Comparison of ENCODE assay signal across 10 mouse cellular contexts in the genomic region with DNA sequence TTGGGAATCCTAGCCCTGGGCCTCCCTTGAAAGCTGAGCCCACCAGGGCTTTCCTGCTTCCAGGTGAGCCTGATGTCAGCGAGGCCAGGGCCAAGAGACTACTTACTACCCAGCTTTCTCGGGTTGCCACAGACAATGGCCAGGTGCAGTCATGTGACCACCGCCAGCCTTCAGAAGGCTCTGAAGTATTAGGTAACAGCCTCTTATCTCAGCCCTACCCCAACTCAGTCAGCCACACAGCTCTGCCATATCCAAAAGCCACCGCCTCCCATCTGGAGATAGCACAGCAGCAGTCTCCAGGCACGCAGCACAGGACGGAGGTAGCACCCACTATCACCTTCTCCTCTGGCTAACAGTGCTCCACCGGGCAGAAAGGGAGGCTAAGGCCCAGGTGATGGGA. TPM values are rescaled to one million over a fixed set of nuclear protein-coding genes. Genes with fewer than 3 reads are reported as not detected.
DNase-seq lines count a peak whose midpoint lies in the region; ATAC-seq lines count a peak whose summit lies in the region.
"Had no signal": no experiment of that assay in that cellular context is flagged by ENCODE, and none has a peak within 500 bp of the region (broad histone marks: within the 10 kb centered on the region; RNA-seq: fewer than 3 reads in every experiment).

No protein-coding gene starts in this region.

- no peak for ATAC-seq in kidney, embryonic 14.5 days (ENCODE audit: low FRiP score, low TSS enrichment)
- ATAC-seq in common myeloid progenitor, adult 5-6 weeks (replicated peaks; ENCODE audit: low read depth, poor library complexity, severe bottlenecking) = peak; percentile 24; the same call in 1 of the 2 replicates
- peak; percentile 83 for ATAC-seq in intestine, embryonic 16.5 days
- no peak for ATAC-seq in midbrain, embryonic 16.5 days
- ATAC-seq: Patski had no signal

- H3K4me1 ChIP-seq in kidney, embryonic 14.5 days (ENCODE audit: control insufficient read depth, insufficient read depth, low read length) = peaks cover 24% of the 10 kb centered on the region
- H3K4me1 ChIP-seq in intestine, embryonic 16.5 days (ENCODE audit: control insufficient read depth, insufficient read depth, low read length) = peaks cover 11% of the 10 kb centered on the region
- peaks cover 43% of the 10 kb centered on the region for H3K4me1 ChIP-seq in midbrain, embryonic 16.5 days (ENCODE audit: control insufficient read depth, insufficient read depth, low read length)

- peak overlapping the region; percentile 17 for H3K4me2 ChIP-seq in kidney, embryonic 14.5 days (replicated peaks; ENCODE audit: low read depth, low read length)
- H3K4me2 ChIP-seq in intestine, embryonic 16.5 days (ENCODE audit: low read depth, low read length) = peak overlapping the region; percentile 87
- H3K4me2 ChIP-seq in midbrain, embryonic 16.5 days (ENCODE audit: low read length) = peak overlapping the region; percentile 76

- H3K9ac ChIP-seq in kidney, embryonic 14.5 days (ENCODE audit: low read depth, low read length) = no peak overlapping the region
- H3K9ac ChIP-seq in intestine, embryonic 16.5 days (ENCODE audit: low read depth, low read length) = peak overlapping the region; percentile 53
- no peak overlapping the region for H3K9ac ChIP-seq in midbrain, embryonic 16.5 days (ENCODE audit: low read depth, low read length)

- no peak for DNase-seq in kidney, postnatal 36 days
- no peak for DNase-seq in adrenal gland, postnatal 25 days
- no peak for DNase-seq in gastrocnemius, postnatal 10 days
- DNase-seq in kidney, adult 11 months = no peak
- DNase-seq: right cerebral cortex, postnatal 25 days had no signal

- H3K27ac ChIP-seq in kidney, embryonic 14.5 days (ENCODE audit: low read depth, low read length) = no peak overlapping the region
- peak overlapping the region; percentile 88 for H3K27ac ChIP-seq in intestine, embryonic 16.5 days (ENCODE audit: low read length)
- H3K27ac ChIP-seq in midbrain, embryonic 16.5 days (ENCODE audit: low read length) = no peak overlapping the region

- 43% methylated on average over 7 of the region's 7 CpGs for WGBS in kidney, embryonic 14.5 days
- 56% methylated on average over 7 of the region's 7 CpGs for WGBS in intestine, embryonic 16.5 days
- 73% methylated on average over 7 of the region's 7 CpGs for WGBS in midbrain, embryonic 16.5 days

- H3K9me3 ChIP-seq in kidney, embryonic 14.5 days (ENCODE audit: control insufficient read depth, low read length) = no peaks in the 10 kb centered on the region
- no peaks in the 10 kb centered on the region for H3K9me3 ChIP-seq in intestine, embryonic 16.5 days (ENCODE audit: control insufficient read depth, low read length)
- no peaks in the 10 kb centered on the region for H3K9me3 ChIP-seq in midbrain, embryonic 16.5 days (replicated peaks; ENCODE audit: control insufficient read depth, low read length, poor library complexity, severe bottlenecking)

- H3K27me3 ChIP-seq in kidney, embryonic 14.5 days (ENCODE audit: control insufficient read depth, insufficient read depth, low read length) = 0 out of 2 replicates have a peak, but pooled peaks cover 4% of the 10 kb centered on the region
- H3K27me3 ChIP-seq in intestine, embryonic 16.5 days (replicated peaks; ENCODE audit: control insufficient read depth, insufficient read depth, low read length) = no peaks in the 10 kb centered on the region
- no peaks in the 10 kb centered on the region for H3K27me3 ChIP-seq in midbrain, embryonic 16.5 days (ENCODE audit: control insufficient read depth, insufficient read depth, low read depth, low read length)
- H3K27me3 ChIP-seq: Patski had no signal

- H3K36me3 ChIP-seq in kidney, embryonic 14.5 days (ENCODE audit: control insufficient read depth, insufficient read depth, low read length) = peaks cover 8% of the 10 kb centered on the region
- H3K36me3 ChIP-seq in intestine, embryonic 16.5 days (ENCODE audit: control insufficient read depth, insufficient read depth, low read length) = no peaks in the 10 kb centered on the region
- 0 out of 2 replicates have a peak, but pooled peaks cover 4% of the 10 kb centered on the region for H3K36me3 ChIP-seq in midbrain, embryonic 16.5 days (ENCODE audit: control insufficient read depth, insufficient read depth, low read length)

- no peak overlapping the region for H3K4me3 ChIP-seq in kidney, embryonic 14.5 days (ENCODE audit: low read length)
- peak overlapping the region; percentile 24; the same call in 1 of the 2 replicates for H3K4me3 ChIP-seq in intestine, embryonic 16.5 days (ENCODE audit: low read length)
- no peak overlapping the region for H3K4me3 ChIP-seq in midbrain, embryonic 16.5 days (ENCODE audit: low read depth, low read length)

RNA-seq across cellular contexts. Expression of gene Ccdc88c, which starts 3.5 kb away (rescaled TPM):
- 10.4 and 15.3 TPM in 2 replicates for polyA plus RNA-seq in kidney, embryonic 14.5 days (2014; fragmentation: Nextera tagmentation; extraction: Ambion mirVana)
- 62.4 and 74.6 TPM in 2 replicates for total RNA-seq in common myeloid progenitor, adult 5-6 weeks (2017)
- 13.1 and 13.6 TPM in 2 replicates for polyA plus RNA-seq in intestine, embryonic 16.5 days (2015; fragmentation: Nextera tagmentation; extraction: Ambion mirVana)
- 12.0 and 12.5 TPM in 2 replicates for polyA plus RNA-seq in midbrain, embryonic 16.5 days (2015; fragmentation: Nextera tagmentation; extraction: Ambion mirVana)
- total RNA-seq in adrenal gland, postnatal 25 days (2021) = 2.3 and 4.6 TPM in 2 replicates
- 10 to 100 TPM; 49.5 to 57.8 TPM for total RNA-seq in gastrocnemius, postnatal 10 days (2021)

RNA-seq across cellular contexts. Expression of gene Ppp4r3a, which starts 58.1 kb away (rescaled TPM):
- polyA plus RNA-seq in kidney, embryonic 14.5 days (2014; fragmentation: Nextera tagmentation; extraction: Ambion mirVana) = 38.5 and 58.9 TPM in 2 replicates
- total RNA-seq in common myeloid progenitor, adult 5-6 weeks (2017) = 192 and 228 TPM in 2 replicates
- polyA plus RNA-seq in intestine, embryonic 16.5 days (2015; fragmentation: Nextera tagmentation; extraction: Ambion mirVana) = 21.9 and 25.8 TPM in 2 replicates
- 22.8 and 24.4 TPM in 2 replicates for polyA plus RNA-seq in midbrain, embryonic 16.5 days (2015; fragmentation: Nextera tagmentation; extraction: Ambion mirVana)
- 60.1 and 72.7 TPM in 2 replicates for total RNA-seq in adrenal gland, postnatal 25 days (2021)
- 10 to 100 TPM; 22.7 to 32.2 TPM for total RNA-seq in gastrocnemius, postnatal 10 days (2021)

Comparison
In these comparisons a context has a peak if more than half of its experiments do, and no peak if none do; other contexts are left out.
1. ATAC-seq: peak in common myeloid progenitor, adult 5-6 weeks (single experiment) and intestine, embryonic 16.5 days (single experiment); none in kidney, embryonic 14.5 days (single experiment) and midbrain, embryonic 16.5 days (single experiment).
2. H3K4me2 ChIP-seq: peak in every context shown above with its lines; median percentile 87 in intestine, embryonic 16.5 days; 76 in midbrain, embryonic 16.5 days; 17 in kidney, embryonic 14.5 days.